Comparison of ENCODE assay signal across 17 mouse cellular contexts in the genomic region with DNA sequence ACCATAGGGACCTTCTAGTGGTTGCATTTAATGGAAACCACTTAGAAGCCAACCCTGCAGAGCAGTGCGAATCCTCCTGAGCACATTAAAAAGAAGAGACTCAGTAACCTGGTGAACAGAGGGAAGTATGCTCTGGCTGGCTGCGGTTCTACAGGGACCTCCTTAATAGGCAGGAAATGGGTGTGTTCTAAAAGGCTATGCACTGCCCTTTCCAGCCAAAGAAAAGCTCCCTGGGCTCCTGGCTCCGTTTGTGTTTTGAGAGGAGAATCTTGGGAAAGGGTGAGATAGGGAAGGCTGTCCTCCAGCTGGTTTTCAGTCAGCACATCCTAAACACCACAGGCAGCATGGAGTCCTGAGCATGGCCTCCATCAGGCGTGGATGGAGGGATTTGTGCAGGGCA. TPM values are rescaled to one million over a fixed set of nuclear protein-coding genes. Genes with fewer than 3 reads are reported as not detected.
DNase-seq lines count a peak whose midpoint lies in the region; ATAC-seq lines count a peak whose summit lies in the region.
"Had no signal": no experiment of that assay in that cellular context is flagged by ENCODE, and none has a peak within 500 bp of the region (broad histone marks: within the 10 kb centered on the region; RNA-seq: fewer than 3 reads in every experiment).

No protein-coding gene starts in this region.

- ATAC-seq in heart, embryonic 16.5 days (replicated peaks; ENCODE audit: extremely low read depth, insufficient read depth, low FRiP score) = no peak
- peak; percentile 60 for ATAC-seq in lung, embryonic 16.5 days (ENCODE audit: low read depth)
- peak; percentile 39 for ATAC-seq in granulocyte monocyte progenitor cell, adult 5-6 weeks (replicated peaks; ENCODE audit: poor library complexity, severe bottlenecking)
- peak; percentile 53 for ATAC-seq in neutrophil, adult 5-6 weeks (ENCODE audit: extremely low read depth, insufficient number of reproducible peaks, low FRiP score, poor library complexity, severe bottlenecking)
- ATAC-seq in forebrain, embryonic 12.5 days (ENCODE audit: low FRiP score) = no peak
- ATAC-seq: forebrain, embryonic 13.5 days; Patski had no signal

- H3K4me3 ChIP-seq in heart, embryonic 16.5 days (ENCODE audit: low read length) = no peak overlapping the region
- no peak overlapping the region for H3K4me3 ChIP-seq in heart, embryonic 10.5 days
- H3K4me3 ChIP-seq in lung, embryonic 16.5 days (ENCODE audit: low read length) = no peak overlapping the region
- no peak overlapping the region for H3K4me3 ChIP-seq in forebrain, embryonic 12.5 days (replicated peaks)
- H3K4me3 ChIP-seq: forebrain, embryonic 13.5 days; hindbrain, embryonic 10.5 days; kidney, embryonic 15.5 days; limb, embryonic 13.5 days; neural tube, embryonic 13.5 days had no signal

- no peak overlapping the region for H3K9ac ChIP-seq in heart, embryonic 16.5 days (ENCODE audit: low read length)
- no peak overlapping the region for H3K9ac ChIP-seq in lung, embryonic 16.5 days (ENCODE audit: low read length)
- H3K9ac ChIP-seq in forebrain, embryonic 12.5 days = no peak overlapping the region
- H3K9ac ChIP-seq: forebrain, embryonic 13.5 days; kidney, embryonic 15.5 days; limb, embryonic 13.5 days; neural tube, embryonic 13.5 days had no signal

- DNase-seq in heart, embryonic 10.5 days (ENCODE audit: low spot score) = no peak
- no peak for DNase-seq in lung, postnatal 25 days (ENCODE audit: low spot score)
- no peak for DNase-seq in ovary, postnatal 10 days (ENCODE audit: low spot score)
- DNase-seq: cerebellum, adult 11 months; cerebellum, postnatal 25 days; heart, adult 18-20 months had no signal

- no peak overlapping the region for H3K4me2 ChIP-seq in heart, embryonic 16.5 days (ENCODE audit: low read depth, low read length)
- no peak overlapping the region for H3K4me2 ChIP-seq in lung, embryonic 16.5 days (ENCODE audit: low read depth, low read length)
- no peak overlapping the region for H3K4me2 ChIP-seq in forebrain, embryonic 12.5 days
- H3K4me2 ChIP-seq: forebrain, embryonic 13.5 days; kidney, embryonic 15.5 days; limb, embryonic 13.5 days; neural tube, embryonic 13.5 days had no signal

- no peaks in the 10 kb centered on the region for H3K36me3 ChIP-seq in heart, embryonic 16.5 days (ENCODE audit: control insufficient read depth, insufficient read depth)
- H3K36me3 ChIP-seq in heart, embryonic 10.5 days = no peaks in the 10 kb centered on the region
- H3K36me3 ChIP-seq in lung, embryonic 16.5 days (ENCODE audit: control insufficient read depth, insufficient read depth, low read length) = no peaks in the 10 kb centered on the region
- no peaks in the 10 kb centered on the region for H3K36me3 ChIP-seq in forebrain, embryonic 12.5 days (replicated peaks)
- H3K36me3 ChIP-seq: hindbrain, embryonic 10.5 days; kidney, embryonic 15.5 days; limb, embryonic 13.5 days; neural tube, embryonic 13.5 days had no signal

- 0 out of 2 replicates have a peak overlapping the region, but pooled peaks have one; percentile 13 for H3K27ac ChIP-seq in heart, embryonic 16.5 days (ENCODE audit: low read length)
- H3K27ac ChIP-seq in heart, embryonic 10.5 days = no peak overlapping the region
- H3K27ac ChIP-seq in lung, embryonic 16.5 days (ENCODE audit: low read length) = peak overlapping the region; percentile 32; the same call in 1 of the 2 replicates
- no peak overlapping the region for H3K27ac ChIP-seq in forebrain, embryonic 12.5 days
- H3K27ac ChIP-seq: forebrain, embryonic 13.5 days; hindbrain, embryonic 10.5 days; kidney, embryonic 15.5 days; limb, embryonic 13.5 days; neural tube, embryonic 13.5 days had no signal

- peaks cover 6% of the 10 kb centered on the region; the same call in 1 of the 2 replicates for H3K4me1 ChIP-seq in heart, embryonic 16.5 days (ENCODE audit: control insufficient read depth, insufficient read depth, low read length)
- H3K4me1 ChIP-seq in heart, embryonic 10.5 days = peaks cover 5% of the 10 kb centered on the region; the same call in 1 of the 2 replicates
- H3K4me1 ChIP-seq in lung, embryonic 16.5 days (replicated peaks; ENCODE audit: control insufficient read depth, insufficient read depth, low read length) = peaks cover 4% of the 10 kb centered on the region
- H3K4me1 ChIP-seq in forebrain, embryonic 12.5 days = no peaks in the 10 kb centered on the region
- H3K4me1 ChIP-seq: kidney, embryonic 15.5 days; neural tube, embryonic 13.5 days had no signal

- H3K9me3 ChIP-seq in heart, embryonic 16.5 days (replicated peaks; ENCODE audit: control insufficient read depth, low read length) = no peaks in the 10 kb centered on the region
- no peaks in the 10 kb centered on the region for H3K9me3 ChIP-seq in heart, embryonic 10.5 days
- H3K9me3 ChIP-seq in lung, embryonic 16.5 days (ENCODE audit: control insufficient read depth, low read length) = no peaks in the 10 kb centered on the region
- H3K9me3 ChIP-seq in forebrain, embryonic 12.5 days = no peaks in the 10 kb centered on the region
- H3K9me3 ChIP-seq: forebrain, embryonic 13.5 days; hindbrain, embryonic 10.5 days; kidney, embryonic 15.5 days; limb, embryonic 13.5 days; neural tube, embryonic 13.5 days had no signal

- no peaks in the 10 kb centered on the region for H3K27me3 ChIP-seq in heart, embryonic 16.5 days (ENCODE audit: control insufficient read depth, insufficient read depth, low read length)
- no peaks in the 10 kb centered on the region for H3K27me3 ChIP-seq in heart, embryonic 10.5 days (ENCODE audit: insufficient read depth, poor library complexity, severe bottlenecking)
- no peaks in the 10 kb centered on the region for H3K27me3 ChIP-seq in lung, embryonic 16.5 days (ENCODE audit: control insufficient read depth, insufficient read depth, low read depth, low read length)
- H3K27me3 ChIP-seq in forebrain, embryonic 12.5 days = no peaks in the 10 kb centered on the region
- H3K27me3 ChIP-seq: forebrain, embryonic 13.5 days; kidney, embryonic 15.5 days; limb, embryonic 13.5 days; neural tube, embryonic 13.5 days; Patski had no signal

- 40% methylated on average over 4 of the region's 4 CpGs for WGBS in heart, embryonic 16.5 days
- WGBS in heart, embryonic 10.5 days = 53% methylated on average over 4 of the region's 4 CpGs
- 51% methylated on average over 4 of the region's 4 CpGs for WGBS in lung, embryonic 16.5 days
- 65% methylated on average over 4 of the region's 4 CpGs for WGBS in forebrain, embryonic 12.5 days

RNA-seq across cellular contexts. Expression of gene Ly86, which starts 8.9 kb away (rescaled TPM):
- polyA plus RNA-seq in heart, embryonic 16.5 days (2015; fragmentation: Nextera tagmentation; extraction: Ambion mirVana) = 5.8 and 7.3 TPM in 2 replicates
- polyA plus RNA-seq in heart, embryonic 10.5 days (2016; fragmentation: Nextera tagmentation; extraction: Ambion mirVana) = 0.46 and 1.3 TPM in 2 replicates
- polyA plus RNA-seq in lung, embryonic 16.5 days (2015; fragmentation: Nextera tagmentation; extraction: Ambion mirVana) = 16.0 and 17.3 TPM in 2 replicates
- 195 and 204 TPM in 2 replicates for total RNA-seq in granulocyte monocyte progenitor cell, adult 5-6 weeks (2014; fragmentation: Nextera tagmentation)
- 155 and 188 TPM in 2 replicates for total RNA-seq in granulocyte monocyte progenitor cell, adult 5-6 weeks (2017)
- total RNA-seq in neutrophil, adult 5-6 weeks (2017) = 193 and 216 TPM in 2 replicates
- polyA plus RNA-seq in forebrain, embryonic 12.5 days (2016; fragmentation: Nextera tagmentation; extraction: Ambion mirVana) = 4.6 and 5.4 TPM in 2 replicates
- polyA plus RNA-seq: Patski had no signal

Comparison
In these comparisons a context has a peak if more than half of its experiments do, and no peak if none do; other contexts are left out.
1. H3K27ac ChIP-seq: peak in heart, embryonic 16.5 days (single experiment) and lung, embryonic 16.5 days (single experiment); none in heart, embryonic 10.5 days (single experiment) and forebrain, embryonic 12.5 days (single experiment).
2. ATAC-seq: peak in lung, embryonic 16.5 days (single experiment), granulocyte monocyte progenitor cell, adult 5-6 weeks (single experiment) and neutrophil, adult 5-6 weeks (single experiment); none in heart, embryonic 16.5 days (single experiment) and forebrain, embryonic 12.5 days (single experiment).